Mouse (Mus musculus): ENCODE data around the gene Rab25. TPM values are rescaled to one million over a fixed set of nuclear protein-coding genes. Genes with fewer than 3 reads are reported as not detected.

Gene Rab25
- total and polyA plus RNA-seq, 3 experiments, result 0.96 to 1.9 TPM; not detected in 1

GRCm38 (mm10) chr3:88495741-88496415 lies 52.2 kb downstream of the Rab25 start:
- no peak for DNase-seq (ENCODE audit: low read depth, low spot score)
- Histone ChIP-seq H3K9me3 (replicated peaks; ENCODE audit: insufficient read depth, low read length) (no peaks in the 10 kb centered on the region), H3K4me3 (ENCODE audit: control insufficient read depth in 1 of 2, insufficient read depth in 1 of 2, low read depth in 2 of 2, low read length in 2 of 2) (no peak overlapping the region), H3K27me3 (ENCODE audit: control insufficient read depth in 1 of 2, insufficient read depth in 2 of 2, low read length in 2 of 2) (no peaks in the 10 kb centered on the region), H3K27ac (ENCODE audit: control insufficient read depth, low read depth, low read length) (peak overlapping the region; percentile 84), H3K9ac (ENCODE audit: control insufficient read depth, low read depth, low read length, poor library complexity, severe bottlenecking) (peak overlapping the region; percentile 31), H3K4me1 (ENCODE audit: control insufficient read depth in 1 of 2, insufficient read depth in 2 of 2, low read length in 2 of 2) (peaks cover 31 to 53% of the 10 kb centered on the region in 2 experiments), H3K36me3 (ENCODE audit: control insufficient read depth in 1 of 2, insufficient read depth in 2 of 2, low read length in 2 of 2) (peaks cover 2 to 60% of the 10 kb centered on the region in 2 experiments; a peak in 3 of 4 replicates), H3K79me2 (ENCODE audit: control insufficient read depth, insufficient read depth, low read length, poor library complexity) (peaks cover 38% of the 10 kb centered on the region)
- TF ChIP-seq ZKSCAN1 (IDR thresholded peaks at IDR 0.05; ENCODE audit: low read depth, low read length), result no peak
- no peak for TF ChIP-seq ELF1 (IDR thresholded peaks at IDR 0.05; ENCODE audit: low read depth, low read length)
- TF ChIP-seq TAL1 (IDR thresholded peaks at IDR 0.05; ENCODE audit: low read length), result no peak
- TF ChIP-seq MAFK (IDR thresholded peaks at IDR 0.05; ENCODE audit: borderline replicate concordance, low read depth, low read length), result no peak
- TF ChIP-seq CHD1 (IDR thresholded peaks at IDR 0.05; ENCODE audit: low read depth, low read length), result no peak
- no peak for TF ChIP-seq MXI1 (IDR thresholded peaks at IDR 0.05; ENCODE audit: low read depth, low read length)
- no peak for TF ChIP-seq HCFC1 (IDR thresholded peaks at IDR 0.05; ENCODE audit: low read depth, low read length)
- TF ChIP-seq CTCF (IDR thresholded peaks at IDR 0.05 in 2 of 3, conservative IDR thresholded peaks at IDR 0.05 in 1 of 3; ENCODE audit: control insufficient read depth in 1 of 3, insufficient read depth in 1 of 3, low read depth in 2 of 3, low read length in 3 of 3, poor library complexity in 1 of 3, severe bottlenecking in 1 of 3), result no peak
- no peak for TF ChIP-seq MAX (IDR thresholded peaks at IDR 0.05; ENCODE audit: low read length)
- TF ChIP-seq GABPA (IDR thresholded peaks at IDR 0.05; ENCODE audit: low read depth, low read length), result no peak
- TF ChIP-seq POLR2AphosphoS2 (IDR thresholded peaks at IDR 0.05; ENCODE audit: low read length), result no peak
- no peak for TF ChIP-seq NELFE (IDR thresholded peaks at IDR 0.05; ENCODE audit: low read depth, low read length)
- TF ChIP-seq MYB (IDR thresholded peaks at IDR 0.05; ENCODE audit: low read depth, low read length), result no peak
- no peak for TF ChIP-seq MAZ (IDR thresholded peaks at IDR 0.05; ENCODE audit: low read depth, low read length)
- no peak for TF ChIP-seq JUND (IDR thresholded peaks at IDR 0.05; ENCODE audit: low read depth, low read length)
- no peak for TF ChIP-seq NRF1 (IDR thresholded peaks at IDR 0.05; ENCODE audit: insufficient read depth, low read depth, low read length, poor library complexity, severe bottlenecking)
- no peak for TF ChIP-seq CHD2 (IDR thresholded peaks at IDR 0.05; ENCODE audit: low read length)
- no peak for TF ChIP-seq UBTF (IDR thresholded peaks at IDR 0.05; ENCODE audit: borderline replicate concordance, insufficient read depth, low read depth, low read length)

GRCm38 (mm10) chr3:88494836-88495628 lies 53.1 kb downstream of the Rab25 start:
- Histone ChIP-seq H3K79me2 (ENCODE audit: control insufficient read depth, insufficient read depth, low read length, poor library complexity) (peaks cover 40% of the 10 kb centered on the region), H3K9ac (ENCODE audit: control insufficient read depth, low read depth, low read length, poor library complexity, severe bottlenecking) (peak overlapping the region; percentile 87), H3K4me1 (ENCODE audit: control insufficient read depth in 1 of 2, insufficient read depth in 2 of 2, low read length in 2 of 2) (peaks cover 39 to 53% of the 10 kb centered on the region in 2 experiments), H3K36me3 (ENCODE audit: control insufficient read depth in 1 of 2, insufficient read depth in 2 of 2, low read length in 2 of 2) (peaks cover 2 to 63% of the 10 kb centered on the region in 2 experiments; a peak in 3 of 4 replicates), H3K27me3 (ENCODE audit: control insufficient read depth in 1 of 2, insufficient read depth in 2 of 2, low read length in 2 of 2) (no peaks in the 10 kb centered on the region), H3K27ac (ENCODE audit: control insufficient read depth, low read depth, low read length) (peak overlapping the region; percentile 84), H3K4me3 (ENCODE audit: control insufficient read depth in 1 of 2, insufficient read depth in 1 of 2, low read depth in 2 of 2, low read length in 2 of 2) (peak overlapping the region in 1 of 2 experiments; percentile 0; a peak in 1 of 4 replicates), H3K9me3 (replicated peaks; ENCODE audit: insufficient read depth, low read length) (no peaks in the 10 kb centered on the region)
- peak; percentile 96 for DNase-seq (ENCODE audit: low read depth, low spot score)
- TF ChIP-seq ETS1 (IDR thresholded peaks at IDR 0.05; ENCODE audit: low read depth, low read length) (peak; percentile 95), EP300 (IDR thresholded peaks at IDR 0.05; ENCODE audit: low read depth in 1 of 2, low read length in 2 of 2) (peak; percentile 95 to 96), MYC (IDR thresholded peaks at IDR 0.05; ENCODE audit: low read depth, low read length) (peak; percentile 94), NRF1 (IDR thresholded peaks at IDR 0.05; ENCODE audit: insufficient read depth, low read depth, low read length, poor library complexity, severe bottlenecking) (no peak), ZKSCAN1 (IDR thresholded peaks at IDR 0.05; ENCODE audit: low read depth, low read length) (no peak), ZMIZ1 (IDR thresholded peaks at IDR 0.05; ENCODE audit: low read depth, low read length) (0 out of 2 replicates have a peak, but pooled peaks have one; percentile 41), CHD1 (IDR thresholded peaks at IDR 0.05; ENCODE audit: low read depth, low read length) (peak; percentile 13; the same call in 1 of the 2 replicates), USF2 (IDR thresholded peaks at IDR 0.05; ENCODE audit: borderline replicate concordance in 1 of 2, insufficient read depth in 1 of 2, low read depth in 1 of 2, low read length in 2 of 2) (no peak), TAL1 (IDR thresholded peaks at IDR 0.05; ENCODE audit: low read length) (peak; percentile 84), POLR2AphosphoS5 (IDR thresholded peaks at IDR 0.05; ENCODE audit: borderline replicate concordance, low read depth, low read length) (peak; percentile 63; the same call in 1 of the 2 replicates), SIN3A (IDR thresholded peaks at IDR 0.05; ENCODE audit: low read length) (peak; percentile 96), MAX (IDR thresholded peaks at IDR 0.05; ENCODE audit: low read length) (peak; percentile 82), POLR2A (IDR thresholded peaks at IDR 0.05; ENCODE audit: control insufficient read depth in 1 of 2, insufficient read depth in 1 of 2, low read depth in 1 of 2, low read length in 2 of 2, poor library complexity in 1 of 2) (peak in 1 of 2 experiments; percentile 89; a peak in 2 of 4 replicates), SMC3 (IDR thresholded peaks at IDR 0.05; ENCODE audit: low read depth, low read length) (peak; percentile 2; the same call in 1 of the 2 replicates), TBP (IDR thresholded peaks at IDR 0.05; ENCODE audit: low read depth, low read length) (peak; percentile 93)
